Mouse (Mus musculus) thymus, postnatal 10 days (tissue): ENCODE data around the gene Trak1.
A peak's percentile ranks its signal among the peaks of the same experiment; 100 is the strongest.

ENCODE experiments used
- DNase-seq, 2 experiments: peaks; one replicate each; pipeline ENCODE4 v3.0.0; 2021; ENCODE audit warnings: low spot score in 2 of 2

Trak1 gene

GRCm38 (mm10) chr9:121295221-121295620 is 2.1 kb upstream of the Trak1 start:
- no peak for DNase-seq

GRCm38 (mm10) chr9:121298065-121298398 is 730 bp downstream of the Trak1 start:
- DNase-seq = no peak

DNA sequence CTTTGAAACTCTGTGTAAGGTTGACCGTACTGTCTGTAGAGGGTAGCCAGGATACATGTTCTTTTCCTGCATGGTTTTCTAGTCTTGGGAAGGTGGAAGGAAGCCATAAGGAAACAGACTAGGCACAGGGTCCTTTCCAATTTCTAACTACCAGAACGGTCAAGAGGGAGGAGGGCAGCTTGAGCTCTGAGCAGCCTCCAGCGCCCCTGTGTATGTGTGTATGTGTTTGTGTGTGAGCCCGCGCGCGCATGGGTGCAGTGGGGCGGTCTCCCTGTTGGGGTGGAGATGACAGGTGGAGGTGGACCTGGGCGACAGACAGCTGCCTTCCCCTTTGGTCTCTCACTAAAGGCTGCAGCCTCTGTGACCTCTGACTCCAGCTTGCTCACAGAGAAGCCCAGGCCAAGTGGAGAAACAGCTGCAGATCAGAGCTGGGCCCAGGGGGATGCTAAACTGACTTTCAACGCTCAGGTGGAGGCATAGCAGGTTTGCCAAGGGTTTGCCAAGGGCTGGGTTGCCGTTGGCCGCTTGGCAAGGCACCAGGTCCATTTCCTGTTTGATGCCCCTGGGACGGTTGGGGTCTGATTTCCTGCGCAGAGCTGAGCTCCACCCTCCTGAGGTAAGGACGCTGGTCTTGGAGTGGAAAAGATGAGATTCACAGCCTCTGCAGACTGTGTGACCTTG is 1.2 kb downstream of the Trak1 start:
- DNase-seq = peak in 1 of 2 experiments; percentile 44

DNA sequence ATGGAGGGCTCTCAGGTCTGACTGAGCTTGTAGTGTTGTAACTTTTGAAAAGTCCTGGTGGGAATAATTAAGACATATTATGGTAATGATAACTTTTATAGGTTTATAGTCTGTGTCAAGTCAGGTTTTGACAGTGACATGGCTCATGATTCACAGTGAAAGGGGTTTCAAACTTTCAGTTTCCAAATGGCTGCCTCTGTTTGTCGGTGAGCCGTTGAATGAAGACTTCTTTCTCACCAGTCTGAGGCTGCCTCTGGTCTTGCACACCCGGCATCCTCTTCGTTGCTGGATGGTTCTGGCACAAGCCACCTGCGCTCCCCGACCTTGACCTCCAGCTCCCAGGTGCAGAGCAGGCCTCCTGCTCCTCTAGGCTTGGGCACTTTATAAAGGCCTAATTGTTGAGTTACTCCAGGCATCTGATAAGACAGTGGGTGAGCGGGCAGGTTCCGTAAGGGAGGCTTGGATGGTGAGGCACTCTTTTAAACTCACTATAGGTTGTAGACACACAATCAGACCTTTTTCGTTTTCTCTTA is 2.0 kb downstream of the Trak1 start:
- DNase-seq = no peak

DNA sequence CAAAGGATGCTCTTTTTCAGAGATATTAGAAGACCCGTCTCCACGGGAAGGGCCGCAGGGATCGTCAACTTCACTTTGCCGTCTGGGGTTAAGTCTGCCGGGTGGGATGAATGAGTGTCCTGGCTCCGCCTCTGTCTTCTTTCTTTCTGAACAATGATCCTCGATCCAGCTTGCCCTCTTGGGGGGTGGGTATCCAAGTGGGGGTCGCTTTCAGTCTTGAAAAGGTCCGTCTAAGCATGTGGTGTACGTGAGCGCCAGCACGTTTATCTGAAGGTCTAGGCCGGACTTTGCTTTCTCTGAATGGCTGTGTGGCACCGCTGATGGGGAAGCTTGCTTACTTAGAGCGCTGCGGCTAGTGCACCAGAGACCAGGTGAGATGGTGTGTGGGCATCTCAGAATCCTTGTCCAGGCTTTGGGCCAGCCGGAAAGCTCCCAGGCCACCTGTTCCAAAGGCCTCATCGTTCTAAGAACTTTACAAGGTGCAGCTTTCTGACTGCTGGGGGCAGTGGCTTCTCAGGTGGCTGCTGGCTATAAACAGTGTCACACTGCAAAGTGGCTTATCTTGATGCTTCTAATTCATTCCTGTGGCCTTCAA is 2.8 kb downstream of the Trak1 start:
- no peak for DNase-seq

DNA sequence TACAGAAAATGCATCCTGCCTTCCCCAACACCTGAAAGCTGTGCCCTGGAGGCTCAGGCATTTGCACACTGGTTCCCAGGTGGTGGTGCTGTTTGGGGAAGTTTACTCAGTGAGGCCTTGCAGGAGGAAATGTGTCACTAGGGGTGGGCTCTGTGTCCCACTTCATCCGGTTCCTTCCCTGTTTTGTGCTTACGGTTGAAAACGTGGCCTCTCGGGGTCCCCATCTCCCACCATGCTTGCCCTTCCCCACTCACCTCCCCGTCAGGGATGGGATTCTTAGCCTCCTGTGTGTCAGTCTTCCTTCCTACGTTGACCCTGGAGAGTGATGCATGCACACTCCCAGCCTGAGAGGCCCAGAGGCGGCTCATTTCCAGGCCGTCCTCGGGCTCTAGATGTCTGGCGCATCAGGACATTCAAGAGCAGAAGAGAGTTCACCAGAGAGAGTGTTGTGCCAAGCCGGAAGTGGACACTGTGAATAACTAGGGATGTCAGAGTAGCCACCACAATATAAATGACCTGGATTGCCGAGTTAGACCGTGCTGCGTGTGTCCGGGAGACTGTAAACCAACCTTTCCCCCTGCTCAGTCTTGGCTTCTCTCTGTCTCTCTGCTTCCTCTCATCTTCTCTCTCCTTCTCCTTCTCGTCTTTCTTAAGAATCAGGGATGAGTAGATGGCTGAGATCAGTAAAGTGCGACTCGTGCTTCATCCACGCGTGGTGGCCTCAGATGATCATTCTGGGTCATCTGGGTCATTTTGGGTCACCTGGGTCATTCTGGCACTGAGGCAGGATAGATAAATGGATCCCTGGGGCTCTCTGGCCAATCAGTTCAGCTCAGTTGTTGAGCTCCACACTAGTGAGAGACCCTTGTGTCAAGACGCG is 4.0 kb downstream of the Trak1 start:
- DNase-seq = peak; percentile 45 to 48

GRCm38 (mm10) chr9:121302543-121302942 is 5.2 kb downstream of the Trak1 start:
- DNase-seq = no peak

- DNase-seq = no peak
Measured at GRCm38 (mm10) chr9:121303086-121303485, 5.8 kb downstream of the Trak1 start.

DNA sequence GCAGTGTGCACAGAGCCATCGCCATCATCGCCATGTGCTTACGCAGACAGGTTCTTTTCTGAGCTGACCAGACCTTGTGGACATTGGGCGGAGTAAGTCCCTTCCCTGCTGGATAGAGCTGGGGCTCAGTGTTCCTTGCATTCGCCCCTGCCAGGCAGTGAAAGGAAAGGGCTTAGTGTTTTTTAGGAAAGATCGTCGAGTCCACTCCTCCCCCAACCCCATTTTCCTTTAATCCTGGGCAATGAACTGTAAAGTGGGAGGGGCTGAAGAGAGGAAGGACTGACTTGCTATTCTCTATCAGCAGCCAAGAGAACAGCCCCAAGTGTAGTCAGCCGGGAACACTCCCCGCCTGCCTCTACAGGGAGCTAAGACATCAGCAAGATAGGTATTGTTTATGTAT is 6.4 kb downstream of the Trak1 start:
- DNase-seq = no peak

DNA sequence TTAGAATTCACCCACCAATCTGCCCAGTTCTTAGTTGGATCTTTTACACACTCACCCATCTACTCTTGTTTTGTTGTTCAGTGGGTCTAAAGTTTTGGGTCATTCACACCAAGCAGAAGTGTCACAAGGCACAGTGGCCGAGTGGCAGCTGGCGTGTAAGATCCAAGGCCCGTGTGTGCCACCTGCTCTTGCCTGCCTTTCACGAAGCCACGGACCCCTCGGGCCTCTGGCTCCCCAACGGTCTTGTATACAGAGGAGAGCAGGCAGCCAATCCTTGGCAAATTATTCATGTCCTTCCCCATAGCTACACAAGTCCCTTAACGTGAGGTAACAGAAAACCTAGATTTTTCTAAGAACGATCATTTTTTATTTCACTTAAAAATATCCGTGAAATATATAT is 7.2 kb downstream of the Trak1 start:
- DNase-seq = no peak

DNA sequence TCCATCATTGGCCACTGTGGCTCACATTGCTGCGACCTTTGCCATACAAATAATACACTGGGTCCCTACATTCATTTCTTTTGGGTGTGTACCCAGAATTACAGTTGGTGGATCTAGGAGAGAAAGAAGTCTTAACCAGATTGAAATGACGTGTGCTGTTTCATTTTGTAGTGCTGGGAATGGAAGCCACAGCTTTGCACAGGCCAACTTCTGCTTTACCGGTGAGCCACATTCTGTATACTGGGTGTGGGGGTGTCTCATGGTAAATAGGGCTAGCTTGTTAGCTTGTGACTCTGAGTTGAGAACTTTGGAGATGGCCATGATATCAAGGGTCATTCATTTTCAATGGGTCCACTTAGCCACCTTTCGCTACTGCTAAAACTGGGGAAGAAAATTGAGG is 8.2 kb downstream of the Trak1 start:
- DNase-seq = no peak

- no peak for DNase-seq
Measured at GRCm38 (mm10) chr9:121309287-121309686, 12.0 kb downstream of the Trak1 start.

DNA sequence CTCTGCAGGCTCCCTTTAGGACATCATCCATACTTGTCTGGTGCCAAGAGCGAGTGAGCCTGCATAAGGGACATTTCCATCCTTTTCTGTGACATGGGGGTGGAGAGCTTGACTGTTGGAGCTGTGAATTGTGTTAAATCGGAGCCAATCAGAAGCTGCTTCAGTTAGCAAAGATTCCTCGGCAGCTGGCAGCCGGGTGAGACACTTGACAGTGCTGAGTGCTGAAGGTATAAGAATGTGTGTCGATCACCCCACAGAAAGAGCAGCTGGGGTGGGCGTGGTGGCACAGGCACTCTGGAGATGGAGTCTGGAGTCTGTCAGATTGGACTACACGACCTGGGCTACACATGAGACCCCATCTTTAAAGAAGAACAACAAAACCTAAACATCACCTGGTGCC is 13.2 kb downstream of the Trak1 start:
- no peak for DNase-seq

- DNase-seq = no peak
Measured at GRCm38 (mm10) chr9:121311846-121312236, 14.5 kb downstream of the Trak1 start.

DNA sequence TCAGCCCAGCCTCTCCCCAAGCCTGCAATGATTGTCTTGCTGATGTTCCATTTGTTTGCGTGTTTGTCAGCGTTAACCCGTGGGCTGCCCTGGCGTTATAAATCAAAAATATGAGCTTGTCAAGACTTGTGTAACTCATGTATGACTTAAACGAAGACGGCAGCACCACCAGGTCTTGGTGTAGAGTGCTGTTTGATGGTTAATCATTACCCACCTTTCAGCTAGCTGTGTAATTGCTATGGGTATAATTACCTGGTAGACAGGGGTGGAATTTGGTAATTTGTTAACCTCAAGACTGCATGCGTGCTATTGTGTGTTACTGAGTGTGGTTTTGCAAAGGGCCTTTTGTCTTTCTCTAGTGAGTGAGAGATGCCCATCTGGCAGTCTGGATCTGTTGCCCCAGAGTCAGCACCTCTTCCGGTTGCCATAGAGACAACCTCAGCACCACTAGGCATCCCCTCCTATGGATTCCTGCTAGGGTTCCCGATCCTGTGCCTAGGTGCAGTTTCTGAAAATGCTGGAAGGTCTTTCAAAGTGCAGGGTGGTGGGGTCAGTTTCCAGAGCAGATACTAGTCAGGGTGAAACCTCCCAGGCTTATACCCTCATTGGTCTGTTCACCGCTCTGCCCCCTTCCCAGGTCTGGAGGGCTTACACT is 15.1 kb downstream of the Trak1 start:
- no peak for DNase-seq

DNA sequence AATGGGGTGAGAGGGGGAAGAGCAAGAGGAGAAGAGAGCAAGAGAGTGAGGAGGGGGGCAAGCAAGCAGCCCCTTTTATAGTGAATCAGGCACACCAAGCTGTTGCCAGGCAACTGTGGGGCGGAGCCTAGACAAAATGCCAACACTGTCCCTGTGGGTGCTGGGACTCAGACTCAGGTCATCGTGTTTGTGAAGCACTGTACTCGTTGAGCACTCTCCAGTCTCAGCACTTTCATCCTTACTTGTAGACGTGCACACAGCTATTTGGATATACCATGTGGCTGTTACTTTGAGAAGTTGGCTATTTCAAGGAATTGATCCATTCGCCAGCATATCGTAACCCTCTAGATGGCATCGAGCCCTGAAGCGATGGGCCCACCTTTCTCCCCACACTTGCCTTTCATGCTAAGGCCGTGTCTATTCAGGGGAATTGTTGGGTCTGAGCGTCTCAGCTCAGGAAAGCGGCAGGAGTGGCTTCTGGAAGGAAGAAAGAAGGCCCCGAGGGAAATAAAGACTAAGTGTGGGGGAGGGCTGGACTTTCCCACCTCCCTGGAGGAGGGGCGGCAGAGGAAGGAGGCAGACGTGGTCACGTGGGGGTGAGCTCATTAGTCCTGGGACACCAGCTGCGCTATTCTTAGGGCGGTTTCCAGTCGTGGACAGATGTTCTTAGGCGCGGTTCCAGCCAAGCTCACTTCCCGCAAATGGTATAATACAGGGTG is 16.5 kb downstream of the Trak1 start:
- DNase-seq = no peak

GRCm38 (mm10) chr9:121314541-121315152 is 17.3 kb downstream of the Trak1 start:
- no peak for DNase-seq

DNA sequence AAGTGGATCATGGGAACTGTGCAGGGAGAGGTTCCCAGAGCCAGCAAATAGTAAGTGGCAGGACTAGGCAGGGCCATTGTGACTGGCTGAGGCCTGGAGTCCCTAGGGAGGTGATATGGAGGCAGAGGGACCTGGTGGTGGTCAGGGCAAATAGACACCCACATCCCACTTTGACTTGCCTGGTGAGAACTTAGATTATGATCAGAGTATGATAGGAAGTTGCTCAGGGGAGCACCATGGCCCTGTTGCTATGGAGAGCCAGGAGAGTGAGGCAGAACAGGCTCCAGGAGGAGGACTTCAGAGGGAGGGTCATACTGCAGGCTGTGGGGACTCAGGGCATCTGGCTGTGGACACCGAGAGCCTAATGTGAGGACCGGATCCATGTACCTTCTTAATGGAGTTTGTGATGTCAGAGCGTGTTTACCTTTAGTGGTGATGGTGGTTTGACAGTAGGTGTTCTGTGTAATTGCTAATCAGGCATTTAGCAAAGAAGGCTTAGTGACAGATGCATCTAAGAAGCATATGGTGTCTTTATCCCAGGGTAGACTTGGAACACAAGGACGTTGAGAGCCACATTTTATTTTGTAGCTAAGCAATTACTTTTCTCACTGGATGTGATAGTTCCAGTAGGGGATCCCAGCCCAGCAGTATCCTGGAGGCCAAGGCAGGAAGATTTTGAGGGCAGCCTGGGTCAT is 18.7 kb downstream of the Trak1 start:
- no peak for DNase-seq

- no peak for DNase-seq
Measured at GRCm38 (mm10) chr9:121316621-121317405, 19.5 kb downstream of the Trak1 start.
